Mouse (Mus musculus) hindbrain, embryonic 14.5 days (tissue): ENCODE results near the gene Thrb. TPM values are rescaled to one million over a fixed set of nuclear protein-coding genes. Genes with fewer than 3 reads are reported as not detected.

Source experiments
- ATAC-seq: fragments of 200-750 bp; cut with Nextera tagmentation; 2 replicates; pipeline ENCODE4 v1.8.0; 2017; ENCODE audit warnings: moderate number of reproducible peaks, mild to moderate bottlenecking, moderate TSS enrichment, moderate library complexity; ENCODE audit not compliant: low FRiP score
- DNase-seq: peaks from one replicate; pipeline ENCODE4 v3.0.0-alpha.2; 2015; ENCODE audit warnings: low spot score
- H3K27ac ChIP-seq: fragments of 300-500 bp; sonication (generic); 2 replicates; pipeline ENCODE4 v1.5.1; 2014; ENCODE audit warnings: mild to moderate bottlenecking, moderate library complexity
- H3K27me3 ChIP-seq: fragments of 300-500 bp; sonication (generic); 2 replicates; pipeline ENCODE4 v1.6.1; 2014; ENCODE audit warnings: mild to moderate bottlenecking, low read length, mixed read lengths; ENCODE audit not compliant: control insufficient read depth, insufficient read depth
- H3K36me3 ChIP-seq: fragments of 300-500 bp; sonication (generic); replicated peaks from 2 replicates; pipeline ENCODE4 v1.6.1; 2014; ENCODE audit not compliant: control insufficient read depth, insufficient read depth
- H3K4me1 ChIP-seq: fragments of 300-500 bp; sonication (generic); replicated peaks from 2 replicates; pipeline ENCODE4 v1.6.1; 2014; ENCODE audit warnings: antibody characterized with exemption, low read length, mixed read lengths; ENCODE audit not compliant: control insufficient read depth, insufficient read depth
- H3K4me2 ChIP-seq: fragments of 300-500 bp; sonication (generic); replicated peaks from 2 replicates; pipeline ENCODE4 v1.6.1; 2014; ENCODE audit warnings: mild to moderate bottlenecking, moderate library complexity
- H3K4me3 ChIP-seq: fragments of 300-500 bp; sonication (generic); replicated peaks from 2 replicates; pipeline ENCODE4 v1.5.1; 2014; ENCODE audit warnings: mild to moderate bottlenecking, low read length
- H3K9ac ChIP-seq: fragments of 300-500 bp; sonication (generic); 2 replicates; pipeline ENCODE4 v1.6.1; 2014
- H3K9me3 ChIP-seq: fragments of 300-500 bp; sonication (generic); 2 replicates; pipeline ENCODE4 v1.6.1; 2016; ENCODE audit warnings: low read length; ENCODE audit not compliant: control insufficient read depth
- WGBS: fragments of 180-500 bp; shearing (Covaris S2); extraction: QIAGEN DNeasy Blood & Tissue Kit; methylation state at CpG from one replicate; pipeline ENCODE4 v1.1.7; 2014; 5-methylcytosine and 5-hydroxymethylcytosine counted together
- polyA plus RNA-seq: library from polyadenylated mRNA; unstranded; fragments of >200 nt; fragmentation: Nextera tagmentation; extraction: Ambion mirVana; gene quantifications from 2 replicates; pipeline ENCODE4 v1.2.1, GENCODE M21; 2014

Gene Thrb
- polyA plus RNA-seq, 1 experiment from 2014 or later: 1.4 TPM

- ATAC-seq: no peak
- Histone ChIP-seq H3K4me3 (no peak overlapping the region), H3K36me3 (no peaks in the 10 kb centered on the region), H3K9me3 (no peaks in the 10 kb centered on the region), H3K9ac (no peak overlapping the region), H3K4me1 (no peaks in the 10 kb centered on the region), H3K27me3 (no peaks in the 10 kb centered on the region), H3K27ac (no peak overlapping the region), H3K4me2 (no peak overlapping the region)
- WGBS: 38% methylated on average over 3 of the region's 3 CpGs
- DNase-seq: no peak
Measured at GRCm38 (mm10) chr14:17785370-17785769, 125.3 kb downstream of the Thrb start.

GRCm38 (mm10) chr14:17786249-17786648 is 126.2 kb downstream of the Thrb start:
- no peak overlapping the region for H3K4me3 ChIP-seq
- DNase-seq: no peak
- H3K27me3 ChIP-seq: no peaks in the 10 kb centered on the region
- H3K9me3 ChIP-seq: no peaks in the 10 kb centered on the region
- no peaks in the 10 kb centered on the region for H3K4me1 ChIP-seq
- H3K9ac ChIP-seq: no peak overlapping the region
- 6% methylated on average over 2 of the region's 2 CpGs for WGBS
- ATAC-seq: no peak
- no peak overlapping the region for H3K27ac ChIP-seq
- H3K36me3 ChIP-seq: no peaks in the 10 kb centered on the region
- no peak overlapping the region for H3K4me2 ChIP-seq

GRCm38 (mm10) chr14:17803934-17804602 is 144.0 kb downstream of the Thrb start:
- no peak for ATAC-seq
- Histone ChIP-seq H3K36me3 (no peaks in the 10 kb centered on the region), H3K9me3 (no peaks in the 10 kb centered on the region), H3K9ac (no peak overlapping the region), H3K4me2 (no peak overlapping the region), H3K4me3 (no peak overlapping the region), H3K4me1 (no peaks in the 10 kb centered on the region), H3K27ac (no peak overlapping the region), H3K27me3 (no peaks in the 10 kb centered on the region)
- WGBS: 85% methylated on average over 3 of the region's 3 CpGs
- no peak for DNase-seq

- Histone ChIP-seq H3K9me3 (no peaks in the 10 kb centered on the region), H3K4me3 (no peak overlapping the region), H3K4me1 (no peaks in the 10 kb centered on the region), H3K27me3 (no peaks in the 10 kb centered on the region), H3K9ac (no peak overlapping the region), H3K36me3 (no peaks in the 10 kb centered on the region), H3K27ac (no peak overlapping the region), H3K4me2 (no peak overlapping the region)
- ATAC-seq (no peak), DNase-seq (no peak)
- 71% methylated on average over 4 of the region's 4 CpGs for WGBS
Measured at GRCm38 (mm10) chr14:17811051-17811450, 151.0 kb downstream of the Thrb start.

- Histone ChIP-seq H3K4me2 (no peak overlapping the region), H3K9me3 (no peaks in the 10 kb centered on the region), H3K27ac (no peak overlapping the region), H3K4me3 (no peak overlapping the region), H3K9ac (no peak overlapping the region), H3K4me1 (no peaks in the 10 kb centered on the region), H3K27me3 (no peaks in the 10 kb centered on the region), H3K36me3 (no peaks in the 10 kb centered on the region)
- WGBS: 81% methylated on average over 5 of the region's 5 CpGs
- ATAC-seq (no peak), DNase-seq (no peak)
Measured at GRCm38 (mm10) chr14:17812414-17812813, 152.4 kb downstream of the Thrb start.

- no peaks in the 10 kb centered on the region for H3K27me3 ChIP-seq
- WGBS: 76% methylated on average over 2 of the region's 2 CpGs
- H3K9me3 ChIP-seq: no peaks in the 10 kb centered on the region
- H3K27ac ChIP-seq: no peak overlapping the region
- ATAC-seq (no peak), DNase-seq (no peak)
- no peaks in the 10 kb centered on the region for H3K4me1 ChIP-seq
- H3K4me2 ChIP-seq: no peak overlapping the region
- H3K4me3 ChIP-seq: no peak overlapping the region
- H3K9ac ChIP-seq: no peak overlapping the region
- no peaks in the 10 kb centered on the region for H3K36me3 ChIP-seq
Measured at GRCm38 (mm10) chr14:17815103-17815502, 155.0 kb downstream of the Thrb start.

GRCm38 (mm10) chr14:17818086-17818485 is 158.0 kb downstream of the Thrb start:
- no peak for DNase-seq
- no peaks in the 10 kb centered on the region for H3K27me3 ChIP-seq
- ATAC-seq: no peak
- H3K4me1 ChIP-seq: no peaks in the 10 kb centered on the region
- no peak overlapping the region for H3K4me2 ChIP-seq
- H3K4me3 ChIP-seq: no peak overlapping the region
- no peaks in the 10 kb centered on the region for H3K36me3 ChIP-seq
- H3K9ac ChIP-seq: no peak overlapping the region
- WGBS: 92% methylated on average over 2 of the region's 2 CpGs
- H3K9me3 ChIP-seq: no peaks in the 10 kb centered on the region
- no peak overlapping the region for H3K27ac ChIP-seq

GRCm38 (mm10) chr14:17822754-17823153 is 162.7 kb downstream of the Thrb start:
- H3K4me2 ChIP-seq: no peak overlapping the region

GRCm38 (mm10) chr14:17827401-17827800 is 167.3 kb downstream of the Thrb start:
- no peak overlapping the region for H3K27ac ChIP-seq
- H3K4me1 ChIP-seq: no peaks in the 10 kb centered on the region
- ATAC-seq: no peak
- 48% methylated on average over 6 of the region's 6 CpGs for WGBS
- H3K4me3 ChIP-seq: no peak overlapping the region
- no peaks in the 10 kb centered on the region for H3K27me3 ChIP-seq
- H3K36me3 ChIP-seq: no peaks in the 10 kb centered on the region
- no peak overlapping the region for H3K9ac ChIP-seq
- no peak for DNase-seq
- H3K9me3 ChIP-seq: no peaks in the 10 kb centered on the region
- H3K4me2 ChIP-seq: no peak overlapping the region

More at GRCm38 (mm10) chr14:17822754-17823153, 162.7 kb downstream of the Thrb start:
- Histone ChIP-seq H3K4me3 (no peak overlapping the region), H3K9ac (no peak overlapping the region), H3K27ac (no peak overlapping the region), H3K9me3 (no peaks in the 10 kb centered on the region), H3K4me1 (no peaks in the 10 kb centered on the region), H3K36me3 (no peaks in the 10 kb centered on the region), H3K27me3 (no peaks in the 10 kb centered on the region)
- WGBS: 88% methylated on average over 7 of the region's 7 CpGs
- DNase-seq (no peak), ATAC-seq (no peak)

- H3K27ac ChIP-seq: no peak overlapping the region
- 88% methylated on average over 1 of the region's 1 CpGs for WGBS
- H3K36me3 ChIP-seq: no peaks in the 10 kb centered on the region
- ATAC-seq (no peak), DNase-seq (no peak)
- H3K4me1 ChIP-seq: no peaks in the 10 kb centered on the region
- no peak overlapping the region for H3K4me3 ChIP-seq
- H3K9ac ChIP-seq: no peak overlapping the region
- H3K27me3 ChIP-seq: no peaks in the 10 kb centered on the region
- no peaks in the 10 kb centered on the region for H3K9me3 ChIP-seq
- H3K4me2 ChIP-seq: no peak overlapping the region
Measured at GRCm38 (mm10) chr14:17835738-17836137, 175.7 kb downstream of the Thrb start.
